Mouse (Mus musculus): ENCODE measurements around the gene Ccr5.
"Not testable (repeated sequence)": the region's sequence is repeated elsewhere in the genome, so short reads cannot be mapped to it uniquely, and the experiment has no call there.

Ccr5 gene

GRCm38 (mm10) chr9:124121387-124122184 lies at the start of gene Ccr5:
Ccr5 (plus strand) TSS chr9:124121543.
- peak; percentile 75 for DNase-seq

- no peak for DNase-seq
Measured at GRCm38 (mm10) chr9:124079803-124080202, 41.5 kb upstream of the Ccr5 start.

- peak; percentile 89 for DNase-seq
Measured at GRCm38 (mm10) chr9:124080471-124080870, 40.9 kb upstream of the Ccr5 start.

GRCm38 (mm10) chr9:124090441-124090840 lies 30.9 kb upstream of the Ccr5 start:
- DNase-seq = no peak

- DNase-seq = no peak
Measured at GRCm38 (mm10) chr9:124099127-124099526, 22.2 kb upstream of the Ccr5 start.

GRCm38 (mm10) chr9:124100357-124100756 lies 21.0 kb upstream of the Ccr5 start:
- DNase-seq = no peak

GRCm38 (mm10) chr9:124101723-124102122 lies 19.6 kb upstream of the Ccr5 start, which contains the start of gene Ccr2:
Ccr2 (plus strand) TSS chr9:124101950.
- no peak for DNase-seq

GRCm38 (mm10) chr9:124103199-124103598 lies 18.1 kb upstream of the Ccr5 start:
- no peak for DNase-seq

- DNase-seq = no peak
Measured at GRCm38 (mm10) chr9:124105196-124105595, 16.1 kb upstream of the Ccr5 start.

GRCm38 (mm10) chr9:124107232-124107631 lies 14.1 kb upstream of the Ccr5 start:
- DNase-seq = no peak

- DNase-seq = no peak
Measured at GRCm38 (mm10) chr9:124108356-124109127, 12.8 kb upstream of the Ccr5 start.

- no peak for DNase-seq
Measured at GRCm38 (mm10) chr9:124111997-124112396, 9.3 kb upstream of the Ccr5 start.

GRCm38 (mm10) chr9:124112591-124113239 lies 8.6 kb upstream of the Ccr5 start:
- DNase-seq = peak; percentile 81

- DNase-seq = no peak
Measured at GRCm38 (mm10) chr9:124113777-124114176, 7.6 kb upstream of the Ccr5 start.

- peak; percentile 90 for DNase-seq
Measured at GRCm38 (mm10) chr9:124118489-124118888, 2.9 kb upstream of the Ccr5 start.

- DNase-seq = peak; percentile 96
Measured at GRCm38 (mm10) chr9:124125576-124125975, 4.2 kb downstream of the Ccr5 start.

- DNase-seq = peak; percentile 91
Measured at GRCm38 (mm10) chr9:124126373-124126772, 5.0 kb downstream of the Ccr5 start.

- no peak for DNase-seq
Measured at GRCm38 (mm10) chr9:124127412-124127811, 6.1 kb downstream of the Ccr5 start.

GRCm38 (mm10) chr9:124128379-124128778 lies 7.0 kb downstream of the Ccr5 start:
- peak; percentile 87 for DNase-seq

GRCm38 (mm10) chr9:124132899-124133298 lies 11.6 kb downstream of the Ccr5 start:
- DNase-seq = not testable (repeated sequence)

- not testable (repeated sequence) for DNase-seq
Measured at GRCm38 (mm10) chr9:124134919-124135318, 13.6 kb downstream of the Ccr5 start.

- no peak for DNase-seq
Measured at GRCm38 (mm10) chr9:124137619-124138018, 16.3 kb downstream of the Ccr5 start.

GRCm38 (mm10) chr9:124138055-124138775 lies 16.9 kb downstream of the Ccr5 start:
- no peak for DNase-seq
